Mouse (Mus musculus): Measurements from ENCODE around the gene Lifr. TPM values are rescaled to one million over a fixed set of nuclear protein-coding genes. Genes with fewer than 3 reads are reported as not detected.

Lifr gene
- total and polyA plus RNA-seq, 2 experiments, result 134 to 431 TPM

- no peak overlapping the region for H3K9ac ChIP-seq (ENCODE audit: low read depth, low read length)
- WGBS, result 48% methylated on average over 3 of the region's 3 CpGs
- no peaks in the 10 kb centered on the region; the same call in 1 of the 2 replicates for H3K4me1 ChIP-seq (ENCODE audit: control insufficient read depth, insufficient read depth, low read length)
- DNase-seq (ENCODE audit: extremely low read depth, low read depth, low spot score), result no peak
- no peaks in the 10 kb centered on the region for H3K27me3 ChIP-seq (ENCODE audit: control insufficient read depth, insufficient read depth, low read length)
- H3K4me3 ChIP-seq (ENCODE audit: insufficient read depth, low read depth, low read length), result no peak overlapping the region
- no peaks in the 10 kb centered on the region for H3K79me2 ChIP-seq (ENCODE audit: control insufficient read depth, insufficient read depth, low read length)
- peaks cover 37% of the 10 kb centered on the region for H3K36me3 ChIP-seq (ENCODE audit: control insufficient read depth, insufficient read depth, low read length)
- TF ChIP-seq CTCF (IDR thresholded peaks at IDR 0.05; ENCODE audit: low read depth, low read length) (no peak), POLR2A (IDR thresholded peaks at IDR 0.05; ENCODE audit: extremely low read depth, insufficient read depth, low read length) (no peak)
- no peak overlapping the region for H3K27ac ChIP-seq (replicated peaks; ENCODE audit: insufficient read depth, low read depth, low read length)
These were observed 107.4 kb downstream of the Lifr start for GRCm38 (mm10) chr15:7197652-7198445.

GRCm38 (mm10) chr15:7198816-7199215, 108.4 kb downstream of the Lifr start:
- no peaks in the 10 kb centered on the region; the same call in 1 of the 2 replicates for H3K4me1 ChIP-seq (ENCODE audit: control insufficient read depth, insufficient read depth, low read length)
- no peak for TF ChIP-seq CTCF (IDR thresholded peaks at IDR 0.05; ENCODE audit: low read depth, low read length)
- no peak for TF ChIP-seq POLR2A (IDR thresholded peaks at IDR 0.05; ENCODE audit: extremely low read depth, insufficient read depth, low read length)
- no peak overlapping the region for H3K9ac ChIP-seq (ENCODE audit: low read depth, low read length)
- no peaks in the 10 kb centered on the region for H3K79me2 ChIP-seq (ENCODE audit: control insufficient read depth, insufficient read depth, low read length)
- H3K27ac ChIP-seq (replicated peaks; ENCODE audit: insufficient read depth, low read depth, low read length), result no peak overlapping the region
- 53% methylated on average over 2 of the region's 2 CpGs for WGBS
- peaks cover 30% of the 10 kb centered on the region for H3K36me3 ChIP-seq (ENCODE audit: control insufficient read depth, insufficient read depth, low read length)
- H3K27me3 ChIP-seq (ENCODE audit: control insufficient read depth, insufficient read depth, low read length), result no peaks in the 10 kb centered on the region
- no peak for DNase-seq (ENCODE audit: extremely low read depth, low read depth, low spot score)
- no peak overlapping the region for H3K4me3 ChIP-seq (ENCODE audit: insufficient read depth, low read depth, low read length)

- no peaks in the 10 kb centered on the region; the same call in 1 of the 2 replicates for H3K4me1 ChIP-seq (ENCODE audit: control insufficient read depth, insufficient read depth, low read length)
- TF ChIP-seq POLR2A (IDR thresholded peaks at IDR 0.05; ENCODE audit: extremely low read depth, insufficient read depth, low read length), result no peak
- no peak for TF ChIP-seq CTCF (IDR thresholded peaks at IDR 0.05; ENCODE audit: low read depth, low read length)
- no peak for DNase-seq (ENCODE audit: extremely low read depth, low read depth, low spot score)
- peaks cover 16% of the 10 kb centered on the region for H3K36me3 ChIP-seq (ENCODE audit: control insufficient read depth, insufficient read depth, low read length)
- WGBS, result 70% methylated on average over 6 of the region's 6 CpGs
- H3K4me3 ChIP-seq (ENCODE audit: insufficient read depth, low read depth, low read length), result no peak overlapping the region
- no peak overlapping the region for H3K9ac ChIP-seq (ENCODE audit: low read depth, low read length)
- H3K79me2 ChIP-seq (ENCODE audit: control insufficient read depth, insufficient read depth, low read length), result no peaks in the 10 kb centered on the region
- no peak overlapping the region for H3K27ac ChIP-seq (replicated peaks; ENCODE audit: insufficient read depth, low read depth, low read length)
- no peaks in the 10 kb centered on the region for H3K27me3 ChIP-seq (ENCODE audit: control insufficient read depth, insufficient read depth, low read length)
These were observed 109.9 kb downstream of the Lifr start for GRCm38 (mm10) chr15:7200286-7200685.

- Histone ChIP-seq H3K4me1 (ENCODE audit: control insufficient read depth, insufficient read depth, low read length) (no peaks in the 10 kb centered on the region; the same call in 1 of the 2 replicates), H3K36me3 (ENCODE audit: control insufficient read depth, insufficient read depth, low read length) (peaks cover 6% of the 10 kb centered on the region), H3K27me3 (ENCODE audit: control insufficient read depth, insufficient read depth, low read length) (no peaks in the 10 kb centered on the region), H3K4me3 (ENCODE audit: insufficient read depth, low read depth, low read length) (no peak overlapping the region), H3K9ac (ENCODE audit: low read depth, low read length) (no peak overlapping the region), H3K27ac (replicated peaks; ENCODE audit: insufficient read depth, low read depth, low read length) (peak overlapping the region; percentile 27; the same call in 1 of the 2 replicates), H3K79me2 (ENCODE audit: control insufficient read depth, insufficient read depth, low read length) (no peaks in the 10 kb centered on the region)
- WGBS, result 69% methylated on average over 9 of the region's 9 CpGs
- no peak for TF ChIP-seq CTCF (IDR thresholded peaks at IDR 0.05; ENCODE audit: low read depth, low read length)
- no peak for TF ChIP-seq POLR2A (IDR thresholded peaks at IDR 0.05; ENCODE audit: extremely low read depth, insufficient read depth, low read length)
- no peak for DNase-seq (ENCODE audit: extremely low read depth, low read depth, low spot score)
These were observed 111.3 kb downstream of the Lifr start for GRCm38 (mm10) chr15:7201421-7202380.

- peaks cover 2% of the 10 kb centered on the region; the same call in 1 of the 2 replicates for H3K36me3 ChIP-seq (ENCODE audit: control insufficient read depth, insufficient read depth, low read length)
- no peak overlapping the region for H3K9ac ChIP-seq (ENCODE audit: low read depth, low read length)
- no peak for DNase-seq (ENCODE audit: extremely low read depth, low read depth, low spot score)
- H3K79me2 ChIP-seq (ENCODE audit: control insufficient read depth, insufficient read depth, low read length), result no peaks in the 10 kb centered on the region
- no peak overlapping the region for H3K4me3 ChIP-seq (ENCODE audit: insufficient read depth, low read depth, low read length)
- no peaks in the 10 kb centered on the region; the same call in 1 of the 2 replicates for H3K4me1 ChIP-seq (ENCODE audit: control insufficient read depth, insufficient read depth, low read length)
- WGBS, result 83% methylated on average over 5 of the region's 5 CpGs
- no peaks in the 10 kb centered on the region for H3K27me3 ChIP-seq (ENCODE audit: control insufficient read depth, insufficient read depth, low read length)
- H3K27ac ChIP-seq (replicated peaks; ENCODE audit: insufficient read depth, low read depth, low read length), result peak overlapping the region; percentile 35; the same call in 1 of the 2 replicates
- TF ChIP-seq CTCF (IDR thresholded peaks at IDR 0.05; ENCODE audit: low read depth, low read length), result no peak
- TF ChIP-seq POLR2A (IDR thresholded peaks at IDR 0.05; ENCODE audit: extremely low read depth, insufficient read depth, low read length), result no peak
These were observed 112.6 kb downstream of the Lifr start for GRCm38 (mm10) chr15:7202981-7203380.
